Mouse (Mus musculus) adrenal gland, postnatal 4 days (tissue): ENCODE data around the gene Padi6. TPM values are rescaled to one million over a fixed set of nuclear protein-coding genes. Genes with fewer than 3 reads are reported as not detected.

Experiments used
- DNase-seq, 2 experiments: peaks; one replicate each; pipeline ENCODE4 v3.0.0; 2021 to 2022; ENCODE audit warnings: low spot score in 2 of 2, mixed read lengths in 2 of 2
- long read RNA-seq, 2 experiments: library from polyadenylated mRNA; stranded (forward); transcript quantifications; one replicate each; pipeline ENCODE4 v2.0.0; 2021
- total RNA-seq, 2 experiments: library from RNA; stranded (reverse); gene quantifications; 2 replicates each; pipeline ENCODE4 v1.2.3; 2021

Gene Padi6
- total RNA-seq, result under 1 TPM in 1 of 2 experiments, not detected in 1; 0.73 TPM
- long read RNA-seq, experiment 1, result 0 reads
- long read RNA-seq, experiment 2, result 0 reads

GRCm38 (mm10) chr4:140742543-140742942, at the start of gene Padi6:
TSS of gene Padi6 (minus strand) at chr4:140742643.
- DNase-seq, result no peak

DNA sequence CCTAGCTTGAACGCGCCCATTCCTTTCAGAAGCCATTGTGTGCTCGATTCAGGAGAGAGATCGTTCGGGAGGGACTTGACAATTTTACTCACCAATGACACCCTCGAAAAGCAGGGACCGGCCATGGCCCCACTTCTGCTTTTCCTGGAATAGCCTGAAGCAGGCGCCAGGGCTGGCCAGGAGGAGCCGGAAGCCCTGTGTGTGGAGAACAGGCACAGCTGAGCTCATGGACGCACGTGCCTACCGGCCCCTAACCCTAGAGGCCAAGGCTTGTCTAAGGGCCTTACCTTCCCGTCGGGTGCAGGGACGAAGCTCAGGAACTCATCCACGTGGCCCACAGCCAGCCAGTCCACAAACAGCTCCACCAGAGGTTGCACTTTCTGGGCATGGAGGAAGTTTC, 48.6 kb upstream of the Padi6 start:
- no peak for DNase-seq

- no peak for DNase-seq
These were observed 47.5 kb upstream of the Padi6 start for GRCm38 (mm10) chr4:140789983-140790382.

- DNase-seq, result peak; percentile 51 to 59
These were observed 46.5 kb upstream of the Padi6 start for GRCm38 (mm10) chr4:140788983-140789382.

DNA sequence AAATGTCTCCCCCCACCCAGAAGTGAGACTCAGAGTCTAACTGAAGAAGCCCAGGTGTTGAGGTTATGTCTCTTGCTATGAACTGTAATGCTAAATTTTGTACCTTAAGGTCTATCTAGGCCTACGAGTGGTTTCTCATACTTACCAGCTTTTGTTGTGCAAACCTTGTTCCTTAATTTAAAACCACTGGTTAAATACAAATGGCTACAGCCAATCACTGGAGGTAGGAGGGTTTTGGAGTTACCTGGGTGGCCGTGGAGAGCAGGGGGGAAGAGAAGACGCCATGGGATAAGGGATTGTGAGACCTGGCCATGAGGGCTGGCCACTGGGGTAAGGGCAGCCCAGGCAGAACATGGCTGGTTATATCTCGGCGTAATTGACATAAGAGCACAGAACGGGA, 45.8 kb upstream of the Padi6 start:
- DNase-seq, result no peak

GRCm38 (mm10) chr4:140787414-140787813, 45.0 kb upstream of the Padi6 start:
- DNase-seq, result no peak

GRCm38 (mm10) chr4:140785217-140785616, 42.8 kb upstream of the Padi6 start:
- DNase-seq, result no peak

DNA sequence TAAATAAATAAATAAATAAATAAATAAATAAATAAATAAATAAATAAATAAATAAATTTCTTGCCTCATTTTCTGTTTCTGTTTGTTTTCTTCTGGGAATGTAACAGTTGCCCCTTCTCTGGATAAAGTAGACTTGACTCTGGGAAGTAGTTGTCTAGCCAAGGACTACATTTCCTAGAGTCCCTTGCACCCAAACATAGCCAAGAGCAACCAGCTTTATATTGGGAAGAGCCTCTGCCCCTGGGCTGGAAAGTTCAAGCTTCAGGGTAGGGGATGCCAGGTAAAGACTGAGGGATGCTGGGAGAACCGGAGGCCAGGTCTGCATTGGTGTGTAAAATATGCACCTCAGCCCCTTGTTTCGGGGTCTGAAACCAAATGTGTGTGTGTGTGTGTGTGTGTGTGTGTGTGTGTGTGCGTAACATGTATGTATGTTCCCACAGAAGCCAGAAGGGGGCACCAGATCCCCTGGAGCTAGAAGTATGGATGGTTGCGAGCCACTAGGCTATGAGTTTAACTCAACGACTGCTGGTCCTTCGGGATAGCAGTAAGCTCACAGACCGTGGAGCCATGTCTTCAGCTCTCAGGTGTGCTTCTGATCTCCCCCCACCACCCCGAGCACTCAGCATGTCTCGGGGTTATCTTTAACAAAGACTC, 42.0 kb upstream of the Padi6 start:
- DNase-seq, result no peak

DNA sequence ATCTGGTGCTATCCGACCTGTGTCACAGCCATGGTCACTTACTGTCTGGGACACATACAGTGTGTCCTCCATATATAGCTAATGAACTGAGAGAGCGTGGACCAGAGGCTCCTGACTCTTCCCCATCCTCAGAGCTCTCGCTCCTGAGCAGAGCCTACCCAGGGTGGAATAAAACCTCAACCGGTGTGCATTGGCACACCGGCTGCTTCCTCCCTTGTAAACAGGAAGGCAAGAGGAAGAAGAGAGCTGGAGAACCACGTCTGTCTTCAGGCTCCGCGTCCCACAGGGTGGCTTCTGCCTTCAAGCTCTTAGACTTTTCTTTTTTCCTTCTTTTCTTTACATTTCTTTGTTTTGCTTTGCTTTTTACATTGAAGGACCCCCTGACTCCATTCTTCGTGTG, 40.4 kb upstream of the Padi6 start:
- DNase-seq, result no peak

GRCm38 (mm10) chr4:140780507-140780906, 38.1 kb upstream of the Padi6 start:
- no peak for DNase-seq

DNA sequence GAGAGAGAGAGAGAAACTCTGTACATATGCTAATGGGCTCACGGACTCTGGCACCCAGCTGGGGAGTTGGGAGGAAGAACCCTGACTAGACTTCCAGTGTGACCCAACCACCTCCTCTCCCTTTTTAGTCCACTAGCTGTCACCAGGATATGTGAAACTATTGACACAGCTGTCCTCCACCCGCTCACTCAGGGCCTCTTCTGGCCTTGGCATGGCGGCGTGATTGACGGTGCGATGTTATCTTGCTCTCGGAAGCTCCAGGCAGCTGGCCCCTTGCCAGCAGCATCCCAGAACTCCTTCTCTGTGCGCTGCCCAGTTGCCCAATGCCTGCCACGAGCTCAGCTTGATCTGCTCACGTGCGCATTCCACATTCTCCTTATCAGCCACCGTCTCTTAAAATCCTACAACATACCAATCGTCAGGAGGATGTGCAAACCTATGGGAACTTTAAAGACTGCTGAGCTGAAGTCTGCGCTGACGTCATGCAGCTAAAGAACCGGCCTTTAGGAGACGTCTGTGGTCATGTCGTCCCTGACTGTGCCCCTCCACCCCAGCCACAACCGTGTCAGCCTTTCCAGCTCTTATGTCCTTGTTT, 37.5 kb upstream of the Padi6 start:
- DNase-seq, result peak; percentile 39 to 52

GRCm38 (mm10) chr4:140776623-140777022, 34.2 kb upstream of the Padi6 start:
- DNase-seq, result no peak

DNA sequence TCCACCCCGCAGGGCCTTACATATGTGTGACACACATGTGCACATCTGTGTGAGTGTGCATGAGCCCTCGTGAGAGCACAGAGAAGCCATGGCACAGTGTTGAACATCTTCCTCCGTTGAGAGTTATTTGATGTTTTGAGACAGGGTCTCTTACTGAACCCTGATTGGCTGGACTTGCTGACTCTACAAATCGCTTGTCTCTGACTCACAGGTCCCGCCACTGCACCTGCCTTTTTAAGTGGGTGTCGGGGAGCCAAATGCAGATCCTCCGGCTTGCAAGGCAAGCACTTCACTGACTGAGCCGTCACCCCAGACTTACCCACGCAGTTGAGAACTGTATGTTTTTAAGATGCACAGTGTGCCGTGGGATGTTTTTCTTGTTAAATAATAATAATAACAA, 33.4 kb upstream of the Padi6 start:
- no peak for DNase-seq

- DNase-seq, result no peak
These were observed 32.5 kb upstream of the Padi6 start for GRCm38 (mm10) chr4:140774893-140775292.

DNA sequence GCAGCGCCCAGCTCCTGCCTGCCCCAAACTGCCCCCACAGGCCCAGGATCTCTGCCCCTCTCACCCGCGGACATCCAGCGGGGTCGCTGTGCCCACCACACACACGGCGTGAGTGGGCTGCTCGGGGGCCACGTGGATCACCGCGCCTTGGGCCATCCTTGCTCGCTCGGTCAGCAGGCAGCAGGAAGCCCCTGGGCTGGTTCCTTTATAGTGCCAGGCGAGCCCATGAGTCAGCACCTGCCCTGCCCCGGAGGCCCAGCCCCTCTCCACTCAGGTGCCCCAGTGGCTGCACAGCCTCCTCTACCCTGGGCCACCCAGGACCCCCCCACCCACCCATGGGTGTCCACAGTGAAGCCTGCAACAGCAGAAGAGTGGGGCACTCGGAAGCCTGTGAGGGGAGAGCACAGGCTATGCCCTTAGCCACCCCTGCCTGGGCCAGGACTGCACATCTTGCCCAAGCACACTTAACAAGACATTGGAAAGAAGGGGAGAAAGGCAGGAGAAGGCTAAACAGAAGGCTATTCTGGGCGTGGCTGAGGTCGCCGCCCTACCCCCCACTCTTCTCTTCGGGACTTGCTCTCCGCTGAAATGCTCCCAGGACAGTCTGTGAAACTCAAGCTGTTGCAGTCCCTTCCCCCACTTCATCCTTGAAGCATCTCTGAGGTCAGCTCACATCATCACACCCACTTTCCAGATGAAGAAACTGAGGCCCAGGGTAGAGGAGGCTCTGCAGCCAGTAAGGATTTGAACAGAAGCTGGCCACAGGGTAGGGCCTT, 31.8 kb upstream of the Padi6 start, which contains the start of gene Padi4:
Gene Padi4, minus strand, starts transcription at position 212 of the 776 bp plus-strand sequence.
- no peak for DNase-seq

DNA sequence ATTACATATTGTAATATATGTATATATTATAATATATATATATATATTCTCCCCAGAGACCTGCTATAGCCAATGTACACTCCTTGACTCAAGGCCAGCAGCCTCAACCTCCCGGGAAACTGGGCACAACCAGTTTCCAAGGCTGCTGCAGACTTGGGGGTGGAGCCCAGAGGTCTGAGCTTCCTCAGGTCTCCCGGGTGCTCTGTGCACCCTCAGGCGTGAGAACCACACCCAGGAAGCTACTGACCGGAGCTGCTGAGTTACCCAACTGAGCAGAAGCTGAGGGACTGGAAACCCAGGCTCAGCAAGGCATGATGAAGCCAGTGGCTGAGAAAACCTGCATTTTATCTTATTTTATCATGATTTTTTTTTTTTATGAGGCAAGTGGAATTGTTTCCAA, 28.6 kb upstream of the Padi6 start:
- no peak for DNase-seq

- peak in 1 of 2 experiments; percentile 18 for DNase-seq
These were observed 28.0 kb upstream of the Padi6 start for GRCm38 (mm10) chr4:140770433-140770832.

DNA sequence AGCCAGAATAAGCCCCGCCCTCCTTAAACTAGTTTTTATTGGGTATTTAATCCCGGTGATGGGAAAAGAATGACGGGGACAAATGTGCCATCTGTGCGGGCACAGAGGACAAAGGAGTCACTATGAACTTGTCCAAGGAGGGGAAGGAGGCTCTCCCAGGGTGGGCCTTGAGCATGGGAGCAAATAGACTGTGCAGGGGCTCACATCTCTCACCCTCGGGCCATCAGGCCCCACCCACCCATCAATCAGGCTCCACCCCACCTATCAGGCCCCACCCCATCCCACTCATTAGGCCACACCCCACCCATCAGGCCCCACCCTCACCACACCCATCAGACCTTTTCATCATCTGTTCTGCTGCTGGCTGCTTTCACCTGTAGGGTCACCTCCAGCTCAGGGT, 26.5 kb upstream of the Padi6 start:
- DNase-seq, result no peak

- DNase-seq, result no peak
These were observed 23.5 kb upstream of the Padi6 start for GRCm38 (mm10) chr4:140765936-140766335.

DNA sequence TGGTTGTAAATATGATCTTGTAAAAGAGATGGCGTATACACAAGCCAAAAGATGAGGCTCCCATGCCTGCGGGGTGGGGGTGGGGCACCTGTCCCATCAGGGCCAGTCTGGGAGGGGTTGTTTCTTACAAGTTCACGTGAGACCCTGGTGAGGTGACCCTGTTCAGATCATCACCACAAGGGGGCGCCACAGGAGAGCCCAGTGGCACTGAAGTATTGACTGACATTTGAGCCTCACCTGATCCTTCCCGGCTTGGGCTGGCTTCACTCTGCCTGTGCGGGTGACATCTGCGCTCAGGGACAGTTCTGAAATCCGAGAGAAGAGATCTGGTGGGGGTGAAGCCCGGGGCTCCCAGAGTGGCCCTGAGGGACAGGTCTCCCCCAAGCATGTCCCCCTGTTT, 20.7 kb upstream of the Padi6 start:
- DNase-seq, result peak; percentile 26 to 52

GRCm38 (mm10) chr4:140761601-140762000, 19.2 kb upstream of the Padi6 start:
- DNase-seq, result no peak

DNA sequence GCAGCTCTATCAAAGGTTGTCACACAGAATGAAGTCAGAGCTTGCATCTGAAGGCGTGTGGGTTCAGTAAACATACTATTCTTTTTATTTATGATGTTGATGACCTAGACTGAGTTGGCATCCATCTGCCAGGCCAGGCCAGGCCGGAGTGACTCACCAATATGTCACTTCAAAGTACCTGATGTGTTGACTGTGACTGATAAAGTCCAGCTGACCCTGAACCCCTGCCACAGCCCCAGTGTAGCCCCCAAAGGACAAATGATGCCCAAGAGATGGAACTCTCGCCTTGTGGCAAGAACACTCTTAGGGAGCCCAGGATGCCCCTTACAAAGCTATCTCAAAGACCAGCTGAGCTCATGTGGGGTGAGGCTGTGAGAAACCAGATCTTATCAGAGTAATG, 13.4 kb upstream of the Padi6 start:
- DNase-seq, result no peak
